Mouse (Mus musculus): ENCODE measurements around the gene Papss2. TPM values are rescaled to one million over a fixed set of nuclear protein-coding genes. Genes with fewer than 3 reads are reported as not detected.

Papss2 gene
- 0.67 and 1.0 TPM in 2 replicates for polyA plus RNA-seq (2015; fragmentation: Nextera tagmentation; extraction: Ambion mirVana)

DNA sequence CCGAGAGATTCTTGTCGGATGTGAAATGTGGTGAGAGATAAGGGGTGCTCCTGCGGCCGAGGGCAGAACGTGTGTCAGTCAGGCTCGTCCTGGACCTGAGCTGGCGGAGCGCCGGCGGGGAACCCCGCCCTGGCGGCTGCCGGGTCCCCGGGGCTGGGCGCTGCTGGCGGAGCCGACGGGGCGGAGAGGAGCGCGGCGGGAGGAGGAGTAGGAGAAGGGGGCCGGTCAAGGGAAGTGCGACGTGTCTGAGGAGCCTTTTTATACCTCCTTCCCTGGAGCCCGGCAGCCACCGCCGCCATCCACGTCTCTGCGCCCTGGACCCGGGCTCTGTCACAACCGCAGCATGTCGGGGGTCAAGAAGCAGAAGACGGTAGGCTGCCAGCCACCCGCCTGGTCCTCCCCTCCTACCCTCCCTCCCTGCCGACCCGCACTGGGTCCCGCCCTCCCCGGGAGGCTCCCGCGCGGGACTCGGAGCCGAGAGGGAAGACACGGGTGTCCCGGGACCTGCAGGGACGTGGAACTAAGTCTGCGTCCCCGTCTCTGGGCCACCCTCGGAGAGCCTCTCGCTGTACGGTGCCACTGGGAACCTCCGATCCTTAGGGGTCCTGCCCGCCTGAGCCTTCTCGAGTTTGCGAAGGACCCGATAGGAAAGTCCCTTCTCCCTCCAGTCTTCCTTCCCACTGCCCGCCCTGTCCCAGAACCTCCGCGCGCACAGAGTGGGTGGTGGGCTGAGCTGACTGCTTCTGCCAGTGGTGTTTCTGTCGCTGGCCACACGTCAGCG is at the start of gene Papss2:
Gene Papss2 (plus strand): TSS at position 285 of the 781 bp plus-strand sequence.
- Histone ChIP-seq H3K4me2 (ENCODE audit: low read length) (peak within 1 kb of the TSS; percentile 90), H3K27ac (ENCODE audit: low read length) (no peak within 1 kb of the TSS), H3K27me3 (ENCODE audit: control insufficient read depth, insufficient read depth, low read depth, low read length) (peaks cover 12% of the 10 kb centered on the region), H3K9me3 (replicated peaks; ENCODE audit: control insufficient read depth, low read length, poor library complexity, severe bottlenecking) (no peaks in the 10 kb centered on the region), H3K9ac (ENCODE audit: low read depth, low read length) (peak within 1 kb of the TSS; percentile 65), H3K4me3 (ENCODE audit: low read depth, low read length) (peak within 1 kb of the TSS; percentile 58), H3K4me1 (ENCODE audit: control insufficient read depth, insufficient read depth, low read length) (peaks cover 2% of the 10 kb centered on the region; the same call in 1 of the 2 replicates), H3K36me3 (ENCODE audit: control insufficient read depth, insufficient read depth, low read length) (no peaks in the 10 kb centered on the region)
- WGBS = under 1% methylated on average over 39 of the region's 64 CpGs
- peak; percentile 83 for ATAC-seq

DNA sequence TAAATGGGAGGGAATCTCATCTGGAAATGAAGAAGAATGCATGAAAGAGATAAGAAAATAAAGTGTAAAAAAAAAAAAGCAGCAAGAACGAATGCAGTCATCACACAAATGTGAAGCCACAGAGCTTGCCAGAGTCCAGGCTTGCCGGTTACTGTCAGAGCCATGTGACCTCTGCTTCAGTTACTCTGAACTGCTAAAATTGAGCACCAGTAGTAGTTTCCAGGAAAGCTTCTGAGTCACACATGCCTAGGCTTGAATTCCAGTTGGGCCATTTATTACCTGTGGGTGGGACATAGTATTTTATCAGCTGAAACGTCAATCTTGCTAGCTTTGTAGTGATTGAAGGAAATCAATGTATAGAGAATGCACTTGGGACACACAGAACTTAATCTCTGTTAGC is 48.2 kb upstream of the Papss2 start:
- no peaks in the 10 kb centered on the region for H3K9me3 ChIP-seq (replicated peaks; ENCODE audit: control insufficient read depth, low read length, poor library complexity, severe bottlenecking)
- ATAC-seq = no peak
- 85% methylated on average over 3 of the region's 3 CpGs for WGBS
- H3K4me2 ChIP-seq (ENCODE audit: low read length) = no peak overlapping the region
- no peak overlapping the region for H3K27ac ChIP-seq (ENCODE audit: low read length)
- no peak overlapping the region for H3K9ac ChIP-seq (ENCODE audit: low read depth, low read length)
- H3K36me3 ChIP-seq (ENCODE audit: control insufficient read depth, insufficient read depth, low read length) = no peaks in the 10 kb centered on the region
- no peaks in the 10 kb centered on the region for H3K27me3 ChIP-seq (ENCODE audit: control insufficient read depth, insufficient read depth, low read depth, low read length)
- no peak overlapping the region for H3K4me3 ChIP-seq (ENCODE audit: low read depth, low read length)
- H3K4me1 ChIP-seq (ENCODE audit: control insufficient read depth, insufficient read depth, low read length) = no peaks in the 10 kb centered on the region

DNA sequence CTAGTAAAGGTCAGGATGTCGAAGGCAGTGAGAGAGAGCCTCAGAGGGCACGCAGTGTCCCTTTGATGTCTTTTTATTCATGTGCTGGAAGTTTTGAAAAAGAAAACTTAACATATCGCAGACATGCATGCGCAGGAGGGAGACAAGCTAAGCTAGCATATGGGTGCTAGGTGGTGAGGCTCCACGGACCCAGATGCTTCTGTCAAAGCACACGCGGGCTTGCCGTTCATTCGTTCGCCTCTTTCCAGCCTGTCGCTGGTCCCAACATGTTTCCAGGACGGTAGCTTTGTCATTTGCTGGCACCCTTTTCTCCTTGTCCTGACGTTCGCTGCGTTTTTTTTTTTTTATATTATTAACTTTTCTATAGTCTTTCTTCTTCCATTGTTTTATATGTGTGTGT is 47.4 kb upstream of the Papss2 start:
- 89% methylated on average over 15 of the region's 15 CpGs for WGBS
- Histone ChIP-seq H3K9ac (ENCODE audit: low read depth, low read length) (no peak overlapping the region), H3K36me3 (ENCODE audit: control insufficient read depth, insufficient read depth, low read length) (no peaks in the 10 kb centered on the region), H3K27me3 (ENCODE audit: control insufficient read depth, insufficient read depth, low read depth, low read length) (no peaks in the 10 kb centered on the region), H3K27ac (ENCODE audit: low read length) (no peak overlapping the region), H3K9me3 (replicated peaks; ENCODE audit: control insufficient read depth, low read length, poor library complexity, severe bottlenecking) (no peaks in the 10 kb centered on the region), H3K4me1 (ENCODE audit: control insufficient read depth, insufficient read depth, low read length) (no peaks in the 10 kb centered on the region), H3K4me3 (ENCODE audit: low read depth, low read length) (no peak overlapping the region), H3K4me2 (ENCODE audit: low read length) (no peak overlapping the region)
- no peak for ATAC-seq

DNA sequence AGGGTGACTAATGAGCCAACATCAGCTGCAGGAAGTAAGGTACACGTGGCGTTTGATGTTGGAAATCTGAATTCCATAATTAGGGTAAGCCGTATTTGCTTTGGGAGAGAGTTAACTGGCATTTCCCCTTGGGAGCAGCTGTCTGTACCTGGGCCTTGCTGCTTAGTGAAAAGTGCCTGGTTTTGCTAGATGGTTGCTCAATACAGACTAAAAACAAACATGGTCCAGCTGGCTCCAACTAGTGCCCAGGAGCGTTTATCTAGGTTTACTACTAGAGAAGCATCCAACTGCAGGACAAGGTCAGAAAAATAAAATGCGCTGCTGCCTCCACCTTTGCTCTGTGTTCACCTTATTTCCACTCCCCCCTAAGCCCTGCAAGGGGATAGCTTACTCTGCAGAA is 45.1 kb upstream of the Papss2 start:
- Histone ChIP-seq H3K36me3 (ENCODE audit: control insufficient read depth, insufficient read depth, low read length) (no peaks in the 10 kb centered on the region), H3K27me3 (ENCODE audit: control insufficient read depth, insufficient read depth, low read depth, low read length) (no peaks in the 10 kb centered on the region), H3K9ac (ENCODE audit: low read depth, low read length) (no peak overlapping the region), H3K9me3 (replicated peaks; ENCODE audit: control insufficient read depth, low read length, poor library complexity, severe bottlenecking) (no peaks in the 10 kb centered on the region), H3K4me1 (ENCODE audit: control insufficient read depth, insufficient read depth, low read length) (no peaks in the 10 kb centered on the region), H3K4me2 (ENCODE audit: low read length) (no peak overlapping the region), H3K4me3 (ENCODE audit: low read depth, low read length) (no peak overlapping the region), H3K27ac (ENCODE audit: low read length) (no peak overlapping the region)
- ATAC-seq = no peak
- WGBS = 68% methylated on average over 5 of the region's 5 CpGs

DNA sequence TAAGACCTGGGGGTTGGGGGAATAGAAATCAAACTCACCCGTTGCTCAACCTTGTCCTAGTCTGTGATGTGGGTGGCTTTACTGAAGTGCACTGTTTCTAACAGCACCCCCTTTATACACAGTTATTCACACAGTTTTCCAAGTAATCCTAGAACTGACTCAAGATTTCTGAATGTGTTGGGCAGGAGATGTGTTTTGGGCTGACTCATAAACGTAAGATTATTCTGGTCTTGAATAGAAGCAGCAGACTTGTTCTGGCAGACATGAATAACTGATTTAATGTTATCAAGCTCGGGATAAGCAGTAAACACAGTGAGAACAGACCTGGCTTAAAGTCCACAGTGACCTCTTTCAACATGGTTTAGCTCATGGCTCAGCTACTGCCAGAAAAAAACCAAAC is 44.1 kb upstream of the Papss2 start:
- H3K4me1 ChIP-seq (ENCODE audit: control insufficient read depth, insufficient read depth, low read length) = no peaks in the 10 kb centered on the region
- H3K4me2 ChIP-seq (ENCODE audit: low read length) = no peak overlapping the region
- H3K9me3 ChIP-seq (replicated peaks; ENCODE audit: control insufficient read depth, low read length, poor library complexity, severe bottlenecking) = no peaks in the 10 kb centered on the region
- no peaks in the 10 kb centered on the region for H3K36me3 ChIP-seq (ENCODE audit: control insufficient read depth, insufficient read depth, low read length)
- no peak for ATAC-seq
- WGBS = 64% methylated on average over 3 of the region's 3 CpGs
- H3K4me3 ChIP-seq (ENCODE audit: low read depth, low read length) = no peak overlapping the region
- no peaks in the 10 kb centered on the region for H3K27me3 ChIP-seq (ENCODE audit: control insufficient read depth, insufficient read depth, low read depth, low read length)
- no peak overlapping the region for H3K27ac ChIP-seq (ENCODE audit: low read length)
- H3K9ac ChIP-seq (ENCODE audit: low read depth, low read length) = no peak overlapping the region

- Histone ChIP-seq H3K27ac (ENCODE audit: low read length) (no peak overlapping the region), H3K4me2 (ENCODE audit: low read length) (no peak overlapping the region), H3K4me1 (ENCODE audit: control insufficient read depth, insufficient read depth, low read length) (no peaks in the 10 kb centered on the region), H3K36me3 (ENCODE audit: control insufficient read depth, insufficient read depth, low read length) (no peaks in the 10 kb centered on the region), H3K9me3 (replicated peaks; ENCODE audit: control insufficient read depth, low read length, poor library complexity, severe bottlenecking) (no peaks in the 10 kb centered on the region), H3K4me3 (ENCODE audit: low read depth, low read length) (no peak overlapping the region), H3K27me3 (ENCODE audit: control insufficient read depth, insufficient read depth, low read depth, low read length) (no peaks in the 10 kb centered on the region), H3K9ac (ENCODE audit: low read depth, low read length) (no peak overlapping the region)
- no peak for ATAC-seq
- 62% methylated on average over 1 of the region's 1 CpGs for WGBS
Observed at GRCm38 (mm10) chr19:32552106-32552505, 43.5 kb upstream of the Papss2 start.

GRCm38 (mm10) chr19:32553310-32553709 is 42.3 kb upstream of the Papss2 start:
- no peak for ATAC-seq
- WGBS = 80% methylated on average over 3 of the region's 3 CpGs

DNA sequence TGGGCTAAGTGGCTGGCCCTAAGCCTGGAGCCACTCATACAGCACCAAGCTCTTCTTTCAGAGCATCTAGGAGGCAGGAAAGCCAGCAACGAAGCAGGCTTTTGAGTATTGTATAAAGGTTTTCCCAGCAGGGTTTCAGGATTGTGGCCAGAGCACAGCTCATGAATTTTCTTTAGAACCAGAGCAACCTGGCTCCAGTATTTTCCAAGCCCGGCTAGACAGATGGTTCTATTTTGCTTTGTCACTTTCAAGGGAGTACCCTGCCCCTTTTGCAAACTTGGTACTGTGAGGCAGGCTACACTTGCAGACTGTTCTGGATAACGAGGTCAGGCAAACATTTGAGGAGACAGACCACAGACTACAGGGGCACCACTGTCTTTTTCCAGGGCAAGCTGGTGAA is 40.3 kb upstream of the Papss2 start:
- Histone ChIP-seq H3K4me3 (ENCODE audit: low read depth, low read length) (no peak overlapping the region), H3K4me1 (ENCODE audit: control insufficient read depth, insufficient read depth, low read length) (no peaks in the 10 kb centered on the region), H3K36me3 (ENCODE audit: control insufficient read depth, insufficient read depth, low read length) (no peaks in the 10 kb centered on the region), H3K9ac (ENCODE audit: low read depth, low read length) (no peak overlapping the region), H3K4me2 (ENCODE audit: low read length) (no peak overlapping the region), H3K27me3 (ENCODE audit: control insufficient read depth, insufficient read depth, low read depth, low read length) (no peaks in the 10 kb centered on the region), H3K9me3 (replicated peaks; ENCODE audit: control insufficient read depth, low read length, poor library complexity, severe bottlenecking) (no peaks in the 10 kb centered on the region), H3K27ac (ENCODE audit: low read length) (no peak overlapping the region)
- 14% methylated on average over 3 of the region's 3 CpGs for WGBS
- ATAC-seq = peak; percentile 70

More at GRCm38 (mm10) chr19:32553310-32553709, 42.3 kb upstream of the Papss2 start:
- Histone ChIP-seq H3K4me2 (ENCODE audit: low read length) (no peak overlapping the region), H3K36me3 (ENCODE audit: control insufficient read depth, insufficient read depth, low read length) (no peaks in the 10 kb centered on the region), H3K4me1 (ENCODE audit: control insufficient read depth, insufficient read depth, low read length) (no peaks in the 10 kb centered on the region), H3K4me3 (ENCODE audit: low read depth, low read length) (no peak overlapping the region), H3K9me3 (replicated peaks; ENCODE audit: control insufficient read depth, low read length, poor library complexity, severe bottlenecking) (no peaks in the 10 kb centered on the region), H3K27ac (ENCODE audit: low read length) (no peak overlapping the region), H3K9ac (ENCODE audit: low read depth, low read length) (no peak overlapping the region), H3K27me3 (ENCODE audit: control insufficient read depth, insufficient read depth, low read depth, low read length) (no peaks in the 10 kb centered on the region)

DNA sequence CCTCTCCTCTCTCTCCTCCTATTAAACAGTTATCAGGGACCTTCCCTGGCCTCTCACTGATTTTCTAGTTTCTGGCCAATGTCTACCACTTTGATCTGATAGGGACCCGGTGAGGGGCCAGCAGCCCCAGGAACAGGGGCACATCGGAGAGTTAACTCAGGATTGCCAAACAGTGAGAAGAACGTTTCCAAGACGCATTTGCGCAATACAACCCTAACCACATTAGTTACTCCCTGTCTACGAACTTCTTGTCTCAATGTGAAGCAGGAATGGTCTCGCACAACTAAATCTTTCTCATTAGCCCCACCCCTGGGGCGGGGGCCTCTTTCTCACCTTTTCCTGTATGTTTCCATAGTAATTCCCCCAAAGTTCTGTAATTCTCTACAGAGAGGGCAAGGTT is 28.6 kb upstream of the Papss2 start:
- Histone ChIP-seq H3K9ac (ENCODE audit: low read depth, low read length) (no peak overlapping the region), H3K4me1 (ENCODE audit: control insufficient read depth, insufficient read depth, low read length) (no peaks in the 10 kb centered on the region), H3K27me3 (ENCODE audit: control insufficient read depth, insufficient read depth, low read depth, low read length) (no peaks in the 10 kb centered on the region), H3K27ac (ENCODE audit: low read length) (no peak overlapping the region), H3K4me3 (ENCODE audit: low read depth, low read length) (no peak overlapping the region), H3K9me3 (replicated peaks; ENCODE audit: control insufficient read depth, low read length, poor library complexity, severe bottlenecking) (no peaks in the 10 kb centered on the region), H3K4me2 (ENCODE audit: low read length) (no peak overlapping the region), H3K36me3 (ENCODE audit: control insufficient read depth, insufficient read depth, low read length) (no peaks in the 10 kb centered on the region)
- ATAC-seq = no peak
- 90% methylated on average over 8 of the region's 8 CpGs for WGBS

Measured in midbrain, embryonic 16.5 days (tissue).